Mouse (Mus musculus): ENCODE data around the gene Sema3f.

GRCm38 (mm10) chr9:107702606-107703185 lies 7.6 kb downstream of the Sema3f start:
- TF ChIP-seq CTCF (IDR thresholded peaks at IDR 0.05; ENCODE audit: insufficient read depth, low read depth, low read length) (no peak), POLR2A (IDR thresholded peaks at IDR 0.05; ENCODE audit: insufficient read depth, low read depth, low read length) (no peak)
